Mouse (Mus musculus): Measurements from ENCODE around the gene Krt80.

Gene Krt80

DNA sequence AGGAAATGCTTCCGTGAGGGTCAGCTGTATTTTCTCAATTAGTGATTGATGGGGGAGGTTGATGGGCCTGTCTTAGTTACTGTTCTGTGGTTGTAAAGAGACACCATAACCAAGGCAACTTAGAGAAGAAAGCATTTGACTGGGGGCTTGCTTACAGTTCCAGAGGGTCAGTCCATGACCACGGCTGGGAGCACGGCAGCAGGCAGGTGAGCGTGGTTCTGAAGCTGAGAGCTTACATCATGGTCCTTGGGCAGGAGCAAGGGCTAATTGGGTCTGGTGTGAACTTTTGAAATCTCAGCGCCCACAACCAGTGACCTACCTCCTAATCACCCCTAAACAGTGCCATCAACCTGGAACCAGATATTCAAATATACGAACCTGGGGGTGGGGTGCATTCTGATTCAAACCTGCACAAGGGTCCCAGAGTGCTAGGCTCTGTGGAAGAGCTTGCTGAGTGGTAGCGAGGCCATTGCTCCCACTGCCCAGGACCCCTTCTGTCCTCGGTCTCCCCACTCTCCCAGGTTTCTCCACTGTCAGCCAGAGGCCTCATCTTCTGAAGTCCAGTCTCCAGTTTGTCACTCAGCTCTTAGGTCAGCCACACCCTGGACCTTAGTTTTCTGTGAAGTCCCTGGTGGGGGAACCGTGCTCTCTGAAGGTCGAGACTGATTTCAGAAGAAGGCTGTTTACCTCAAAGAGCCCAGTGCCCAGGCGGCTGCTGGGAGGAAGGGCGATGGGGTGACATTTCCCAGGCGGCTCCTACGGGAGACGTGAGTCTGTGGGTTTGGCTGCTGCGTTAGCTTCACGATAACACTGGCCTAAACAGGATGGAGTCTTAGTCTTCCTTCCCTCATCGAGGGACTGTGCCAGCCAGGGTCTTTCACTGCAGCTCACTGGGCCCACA lies 52.8 kb downstream of the Krt80 start:
- no peak for DNase-seq (ENCODE audit: low read depth, low spot score)

DNA sequence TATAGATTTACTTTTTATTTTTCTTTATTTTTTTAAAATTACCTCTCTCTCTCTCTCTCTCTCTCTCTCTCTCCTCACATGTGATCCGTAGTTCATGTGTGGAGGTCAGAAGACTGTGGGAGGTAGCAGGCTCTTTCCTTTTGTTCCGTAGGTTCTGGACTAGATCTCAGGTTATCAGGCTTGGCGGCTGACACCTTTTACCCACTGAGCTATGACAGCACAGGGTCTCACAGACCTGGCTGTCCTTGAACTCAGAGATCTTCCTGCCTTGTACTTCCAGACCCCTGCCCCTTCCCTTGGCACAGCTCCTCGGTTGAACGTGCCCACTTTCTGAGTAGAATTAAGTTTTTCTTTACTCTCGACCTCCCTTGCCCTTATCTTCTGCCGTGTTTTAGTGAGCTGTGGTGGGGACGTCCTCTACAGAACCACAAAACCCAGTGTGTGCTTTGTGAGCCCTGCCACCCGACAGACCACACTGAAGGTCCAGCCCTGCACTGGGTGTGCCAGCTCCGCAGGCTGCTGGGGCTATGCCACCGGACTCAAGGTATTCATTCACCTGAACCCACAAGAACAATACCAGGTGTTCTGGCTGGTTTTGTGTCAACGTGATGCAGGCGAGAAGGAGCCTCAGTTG lies 53.6 kb downstream of the Krt80 start:
- DNase-seq (ENCODE audit: low read depth, low spot score): no peak

DNA sequence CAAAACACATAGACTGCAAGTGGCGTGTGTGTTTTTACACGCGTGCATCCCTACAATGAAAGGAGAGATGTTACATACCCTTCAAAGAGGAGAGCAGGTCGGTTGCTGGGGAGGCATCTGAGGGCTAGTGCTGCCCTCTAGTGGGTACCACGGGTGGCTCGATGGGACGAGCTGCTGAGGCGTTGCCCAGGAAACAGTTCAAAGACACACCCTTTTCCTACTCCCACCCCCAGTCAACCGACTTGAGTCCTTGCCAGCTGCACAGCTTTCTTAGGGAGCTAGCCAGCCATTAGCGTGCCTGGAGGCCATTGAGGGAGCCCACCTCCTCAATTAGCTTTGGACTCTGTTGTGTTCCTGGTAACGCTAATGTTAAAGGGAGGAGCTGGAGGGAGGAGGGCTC lies 54.1 kb downstream of the Krt80 start:
- peak; percentile 96 for DNase-seq (ENCODE audit: low read depth, low spot score)

DNA sequence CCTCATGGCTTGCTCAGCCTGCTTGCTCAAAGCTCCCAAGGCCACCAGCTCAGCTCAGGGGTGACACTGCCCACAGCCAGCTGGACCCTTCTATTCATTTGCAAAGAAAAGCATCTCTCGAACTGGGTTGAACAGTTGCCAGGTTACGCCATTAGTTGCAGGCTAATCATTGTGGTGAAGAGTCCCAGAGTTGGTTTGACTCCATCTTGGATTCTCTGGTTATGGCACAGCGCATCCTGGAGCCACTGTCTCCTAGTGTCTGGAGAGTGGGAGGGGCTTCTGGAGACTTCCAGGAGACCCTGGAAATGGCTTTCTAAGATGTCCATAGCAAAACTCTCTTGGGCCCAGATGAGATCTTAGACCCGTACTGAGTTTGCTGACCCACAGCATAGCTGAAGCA lies 54.6 kb downstream of the Krt80 start:
- no peak for DNase-seq (ENCODE audit: low read depth, low spot score)

DNA sequence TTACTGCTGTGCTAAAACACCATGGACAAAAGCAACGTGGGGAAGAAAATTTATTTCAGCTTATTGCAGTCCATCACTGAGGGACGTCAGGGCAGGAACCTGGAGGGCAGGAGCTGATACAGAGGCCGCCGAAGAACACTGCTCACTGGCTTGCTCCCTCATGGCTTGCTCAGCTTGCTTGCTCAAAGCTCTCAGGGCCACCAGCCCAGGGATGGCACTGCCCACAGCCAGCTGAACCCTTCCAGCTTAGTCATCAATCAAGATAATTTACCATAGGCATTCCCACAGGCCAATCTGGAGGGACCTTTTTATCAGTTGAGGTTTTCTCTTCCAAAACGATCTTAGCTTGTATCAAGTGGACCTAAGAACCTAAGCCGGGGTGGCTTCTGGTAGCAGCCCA lies 58.0 kb downstream of the Krt80 start:
- DNase-seq (ENCODE audit: low read depth, low spot score): no peak

DNA sequence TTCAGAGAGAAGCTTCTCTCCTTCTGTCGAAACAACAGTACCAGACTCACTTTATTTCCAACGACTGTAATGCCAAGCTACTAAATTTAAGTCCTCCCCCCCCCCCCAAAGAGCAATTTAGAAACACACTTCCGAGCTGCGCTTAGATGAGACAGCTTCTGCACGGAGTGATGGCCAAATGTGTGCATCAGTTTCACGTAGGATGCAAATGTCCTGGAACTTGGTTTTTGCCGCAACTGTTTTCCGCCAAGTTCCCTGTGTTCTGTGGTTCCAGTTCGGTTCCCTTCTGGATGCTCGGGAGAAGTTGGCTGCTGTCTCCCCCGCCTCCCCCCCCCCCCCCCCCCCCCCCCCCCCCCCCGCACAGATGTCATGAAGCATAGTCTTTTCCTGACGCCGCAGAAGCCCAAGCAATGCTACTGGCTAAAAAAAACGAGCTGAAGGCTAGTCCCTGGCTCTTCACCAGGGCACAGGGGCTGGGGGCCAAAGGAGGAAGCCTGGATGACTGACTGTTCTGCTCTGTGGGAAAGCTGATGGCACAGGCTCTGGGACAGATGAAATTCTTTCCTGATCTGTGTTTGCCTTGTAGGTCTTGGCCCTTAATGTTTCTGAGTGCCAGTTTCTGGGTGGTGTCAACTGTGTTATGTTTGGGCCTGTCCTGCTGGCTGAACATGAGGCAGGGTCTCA lies 58.7 kb downstream of the Krt80 start:
- no peak for DNase-seq (ENCODE audit: low read depth, low spot score)

DNA sequence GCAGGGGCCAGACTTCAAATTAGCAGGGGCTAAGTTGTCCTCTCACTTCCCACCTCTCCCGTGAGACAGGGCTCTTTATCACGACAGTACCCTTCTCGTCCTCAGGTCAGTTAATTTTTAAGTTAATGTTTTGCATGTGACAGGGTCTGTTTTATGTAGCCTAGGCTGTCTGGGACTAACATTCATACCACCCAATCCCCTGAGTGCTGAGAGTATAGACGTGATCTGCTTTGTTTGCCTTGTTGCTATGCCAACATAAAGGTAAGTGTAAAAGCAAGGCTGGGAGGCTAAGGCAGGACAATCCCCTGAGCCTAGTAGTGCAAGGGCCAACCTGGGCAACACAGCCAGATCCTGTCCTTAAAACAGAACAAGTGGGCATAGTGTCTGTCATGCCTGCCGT lies 60.5 kb downstream of the Krt80 start:
- no peak for DNase-seq (ENCODE audit: low read depth, low spot score)

DNA sequence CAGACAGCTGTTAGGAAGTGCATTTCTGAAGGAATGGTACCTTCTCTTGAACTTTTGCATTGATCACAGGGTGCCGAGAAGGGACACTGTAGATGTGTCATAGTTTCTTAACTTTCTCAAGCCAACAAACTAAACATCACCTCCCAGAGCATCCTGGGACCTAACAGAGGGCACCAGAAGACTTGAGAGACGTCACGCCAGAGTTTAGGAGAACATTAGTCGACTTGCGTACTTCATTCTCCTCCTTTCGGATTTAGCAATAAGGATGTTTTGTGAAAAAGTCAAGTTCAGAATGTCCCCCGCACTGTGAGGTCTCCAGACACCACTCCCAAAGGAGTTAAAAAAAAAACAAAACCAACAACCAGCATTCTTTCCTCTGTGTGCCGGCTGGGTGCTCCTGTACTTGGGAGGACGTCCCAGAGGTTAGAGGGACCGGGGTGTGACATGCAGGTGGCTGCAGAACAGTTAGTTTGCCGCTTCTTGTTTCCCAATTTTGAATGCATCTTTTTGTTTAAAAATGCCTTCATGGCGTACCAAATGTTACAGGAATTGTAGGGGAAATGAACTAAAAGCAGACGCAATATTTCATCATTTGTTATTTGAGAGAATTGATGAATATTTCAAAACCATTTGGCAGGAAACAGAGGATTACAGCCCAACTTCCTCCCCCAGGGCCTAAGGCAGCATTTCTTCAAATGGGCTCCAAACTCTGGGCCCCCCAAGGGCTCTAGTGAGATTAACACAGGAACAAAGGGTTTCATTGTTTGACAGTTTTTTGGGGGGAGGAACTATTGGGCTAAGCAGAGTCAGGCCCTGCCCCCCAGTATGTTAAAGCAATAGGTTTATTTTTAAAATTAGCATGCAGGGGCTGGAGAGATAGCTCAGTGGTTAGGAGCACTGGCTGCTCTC lies 61.3 kb downstream of the Krt80 start:
- no peak for DNase-seq (ENCODE audit: low read depth, low spot score)

DNA sequence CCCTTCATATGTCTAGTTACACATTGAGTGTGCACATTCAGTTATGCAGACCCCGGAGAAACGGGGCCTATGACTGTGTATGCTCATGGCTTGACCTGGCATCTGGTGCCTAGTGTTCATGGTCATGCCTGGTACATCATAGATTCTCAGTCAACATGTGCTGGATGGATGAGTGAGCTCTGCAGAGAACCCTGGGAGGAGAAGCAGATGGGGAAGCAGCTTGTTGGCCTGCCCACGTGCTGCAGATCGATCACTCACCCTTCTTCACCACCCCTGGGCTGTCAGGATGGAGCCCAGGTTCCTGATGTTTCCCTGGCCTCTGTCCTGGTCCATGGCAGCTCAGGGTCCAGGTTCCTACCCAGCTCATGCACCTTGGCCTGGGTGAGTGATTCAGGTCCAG lies 63.5 kb downstream of the Krt80 start:
- no peak for DNase-seq (ENCODE audit: low read depth, low spot score)

DNA sequence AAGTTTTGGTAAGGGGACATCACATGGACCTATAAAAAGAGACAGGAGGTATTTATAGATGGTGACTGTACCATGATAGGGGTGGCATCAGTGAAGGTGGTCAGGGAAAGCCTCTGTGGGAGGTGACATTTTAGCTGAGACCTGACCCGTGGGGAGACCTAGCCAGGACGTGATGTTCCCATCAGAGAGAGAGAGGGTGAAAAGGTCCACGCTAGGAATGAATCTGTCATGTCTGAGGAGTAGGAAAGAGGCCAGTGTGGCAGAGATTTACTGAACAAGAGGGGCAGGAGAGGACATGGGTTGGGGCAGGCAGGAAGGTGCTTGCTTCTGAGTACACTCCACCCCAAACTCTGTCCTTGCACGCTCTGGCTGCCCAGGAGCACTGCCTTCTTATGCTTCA lies 66.1 kb downstream of the Krt80 start:
- no peak for DNase-seq (ENCODE audit: low read depth, low spot score)

DNA sequence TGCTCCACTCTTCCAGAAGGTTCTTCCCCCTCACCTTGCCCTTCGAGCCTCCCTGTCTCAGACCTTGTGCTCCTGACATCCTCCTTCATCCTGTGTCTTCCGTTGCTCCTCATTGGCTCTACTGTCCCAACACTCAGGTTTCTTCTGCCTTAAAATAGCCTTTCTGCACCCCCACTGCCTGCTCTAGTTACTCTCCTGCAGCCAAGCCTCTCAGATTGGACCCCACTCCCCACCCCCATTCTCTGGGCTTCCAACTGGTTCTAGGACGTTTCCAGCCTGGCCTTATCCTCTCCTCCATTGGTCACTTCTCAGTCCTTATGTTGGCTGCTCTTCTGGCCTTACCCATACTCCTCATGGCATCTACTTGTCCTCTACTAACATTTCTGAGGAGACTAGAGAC lies 67.8 kb downstream of the Krt80 start:
- DNase-seq (ENCODE audit: low read depth, low spot score): no peak

DNA sequence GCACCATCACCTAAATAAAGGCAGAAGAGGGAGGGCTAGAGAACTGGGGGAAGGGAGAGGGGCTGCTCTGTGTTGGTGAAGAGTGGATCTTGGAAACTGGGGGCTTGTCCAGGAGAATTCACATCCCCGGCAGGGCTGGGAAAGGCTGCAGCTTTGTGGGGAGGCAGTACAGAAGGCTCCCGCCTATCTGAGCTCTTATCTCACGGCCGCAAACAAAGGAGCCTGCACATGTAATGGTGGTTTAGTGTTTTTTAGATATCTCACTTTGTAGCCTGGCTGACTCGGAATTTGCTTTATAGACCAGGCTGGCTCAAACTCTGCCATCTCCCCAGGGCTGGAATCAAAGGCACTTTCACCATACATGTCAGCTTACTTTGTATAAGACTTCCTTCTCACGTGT lies 69.8 kb downstream of the Krt80 start:
- no peak for DNase-seq (ENCODE audit: low read depth, low spot score)

DNA sequence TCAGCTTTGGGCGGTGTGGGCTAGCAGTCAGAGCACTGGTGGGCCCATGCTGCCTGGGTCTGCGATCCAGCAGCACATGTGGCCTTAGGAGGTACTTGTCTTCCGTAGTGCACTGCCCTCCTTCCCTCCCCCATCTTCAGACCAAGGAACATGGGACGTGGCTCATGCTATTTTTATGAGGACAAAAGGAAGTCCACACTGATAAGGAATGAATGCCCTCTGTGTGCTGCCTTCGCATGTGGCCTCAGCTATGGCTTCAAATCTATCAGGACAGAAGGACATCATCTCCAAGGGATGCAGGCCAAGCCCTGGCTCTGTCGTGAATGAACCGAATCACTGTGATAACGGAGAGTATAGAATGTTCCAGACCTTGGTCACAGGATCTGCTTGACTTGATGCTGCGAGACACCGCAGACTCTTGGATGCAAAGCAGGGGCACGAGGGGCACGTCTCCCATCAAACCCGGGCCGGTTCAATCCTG lies 70.4 kb downstream of the Krt80 start:
- DNase-seq (ENCODE audit: low read depth, low spot score): no peak

DNA sequence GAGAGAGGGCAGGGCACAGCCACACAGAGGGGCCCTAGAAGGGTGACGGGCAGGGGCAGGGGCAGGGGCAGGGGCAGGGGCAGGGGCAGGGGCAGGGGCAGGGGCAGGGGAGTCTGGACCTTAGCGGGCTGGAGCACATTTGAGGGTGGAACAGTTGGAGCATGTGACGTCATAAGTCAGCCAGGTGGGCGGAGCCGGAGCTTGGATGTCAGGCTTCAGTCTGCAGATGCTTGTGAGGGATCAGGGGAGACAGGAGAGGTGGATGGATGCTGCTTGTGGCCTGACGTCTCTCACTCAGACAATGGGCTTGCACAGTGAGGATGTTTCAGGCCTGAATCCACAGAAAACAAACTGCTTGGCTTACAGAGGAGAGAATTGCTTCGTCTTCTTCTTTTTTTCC lies 71.4 kb downstream of the Krt80 start:
- peak; percentile 60 for DNase-seq (ENCODE audit: low read depth, low spot score)

DNA sequence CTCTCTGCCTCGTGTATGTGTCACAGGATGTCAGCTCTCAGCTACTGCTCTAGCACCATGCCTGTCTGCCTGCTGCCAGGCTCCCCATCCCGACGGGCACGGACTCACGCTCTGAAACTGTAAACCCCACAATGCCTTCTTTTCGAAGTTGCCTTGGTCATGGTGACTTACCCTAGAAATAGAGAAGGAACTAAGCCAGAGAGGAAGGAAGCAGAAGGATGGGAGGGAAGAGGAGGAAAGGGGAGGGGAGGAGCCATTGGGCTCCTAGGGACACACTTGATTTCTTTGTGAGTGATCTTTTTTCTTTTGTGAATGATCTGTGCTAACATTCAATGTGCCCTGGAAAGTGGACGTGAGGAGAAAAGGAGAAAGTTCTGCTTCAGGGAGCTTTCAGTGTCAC lies 72.0 kb downstream of the Krt80 start:
- DNase-seq (ENCODE audit: low read depth, low spot score): no peak
